Mouse (Mus musculus): ENCODE data around the gene Kdm5a. TPM values are rescaled to one million over a fixed set of nuclear protein-coding genes. Genes with fewer than 3 reads are reported as not detected.

The Kdm5a gene
- polyA plus RNA-seq, 1 experiment from 2014 or later, result 38.9 TPM

GRCm38 (mm10) chr6:120482756-120483155 is 118.8 kb downstream of the Kdm5a start:
- 37% methylated on average over 6 of the region's 6 CpGs for WGBS
- H3K4me3 ChIP-seq, result no peak overlapping the region
- peaks cover 13% of the 10 kb centered on the region for H3K4me1 ChIP-seq
- no peaks in the 10 kb centered on the region for H3K9me3 ChIP-seq
- H3K27ac ChIP-seq, result peak overlapping the region; percentile 57
- no peak for DNase-seq (ENCODE audit: low spot score)
- peaks cover 8% of the 10 kb centered on the region for H3K36me3 ChIP-seq
- H3K27me3 ChIP-seq (ENCODE audit: insufficient read depth, poor library complexity, severe bottlenecking), result peaks cover 8% of the 10 kb centered on the region; the same call in 1 of the 2 replicates

DNA sequence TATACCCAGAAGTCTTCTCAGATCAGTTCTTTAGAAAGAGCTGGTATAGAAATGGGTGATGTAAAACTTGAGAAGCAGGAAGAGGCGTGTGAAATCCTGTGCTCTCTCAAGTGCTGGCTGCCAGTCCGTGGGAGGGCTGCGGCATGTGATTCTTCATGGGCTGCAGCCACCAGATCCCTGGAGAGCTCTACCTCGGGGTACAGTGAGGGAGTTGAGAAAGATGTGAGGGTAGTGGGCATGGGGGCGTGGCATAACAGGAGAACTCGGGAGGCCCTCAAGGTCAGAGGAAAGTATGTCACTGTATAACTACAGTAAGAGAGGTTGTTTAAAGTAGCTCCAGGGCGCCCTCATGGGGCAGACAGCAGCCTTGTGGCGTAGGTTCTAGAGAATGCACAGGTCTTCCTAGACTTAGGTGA is 119.3 kb downstream of the Kdm5a start:
- 28% methylated on average over 8 of the region's 8 CpGs for WGBS
- Histone ChIP-seq H3K9me3 (no peaks in the 10 kb centered on the region), H3K4me1 (peaks cover 13% of the 10 kb centered on the region), H3K36me3 (peaks cover 8% of the 10 kb centered on the region), H3K27ac (peak overlapping the region; percentile 57), H3K27me3 (ENCODE audit: insufficient read depth, poor library complexity, severe bottlenecking) (peaks cover 8% of the 10 kb centered on the region; the same call in 1 of the 2 replicates), H3K4me3 (0 out of 2 replicates have a peak overlapping the region, but pooled peaks have one; percentile 25)
- DNase-seq (ENCODE audit: low spot score), result no peak

GRCm38 (mm10) chr6:120485038-120485437 is 121.1 kb downstream of the Kdm5a start:
- peaks cover 15% of the 10 kb centered on the region for H3K4me1 ChIP-seq
- peaks cover 14% of the 10 kb centered on the region for H3K27me3 ChIP-seq (ENCODE audit: insufficient read depth, poor library complexity, severe bottlenecking)
- no peaks in the 10 kb centered on the region for H3K9me3 ChIP-seq
- DNase-seq (ENCODE audit: low spot score), result peak; percentile 72
- 64% methylated on average over 3 of the region's 3 CpGs for WGBS
- H3K4me3 ChIP-seq, result no peak overlapping the region
- H3K27ac ChIP-seq, result no peak overlapping the region
- peaks cover 8% of the 10 kb centered on the region for H3K36me3 ChIP-seq

DNA sequence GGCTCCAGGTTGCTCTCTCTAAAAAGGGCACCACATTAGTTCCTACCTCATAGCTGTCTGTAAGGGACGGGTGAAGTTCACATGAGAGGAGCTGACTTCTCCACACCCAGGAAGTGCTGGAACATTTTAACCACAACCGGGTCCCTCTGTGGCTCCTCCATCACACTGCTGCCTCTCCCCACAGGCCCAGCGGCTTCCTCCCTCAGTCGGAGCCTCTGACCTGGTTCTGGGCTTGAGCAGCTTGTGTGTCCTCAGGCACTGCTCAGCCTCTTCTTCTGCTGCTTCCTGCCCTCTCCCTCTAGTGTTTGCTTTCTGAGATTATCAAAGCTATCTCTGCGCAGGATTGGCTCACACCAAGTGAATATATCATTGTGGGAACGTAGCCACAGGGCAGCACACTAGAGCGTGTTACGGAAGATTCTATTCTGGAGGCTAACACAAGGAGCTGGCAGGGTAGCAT is 122.2 kb downstream of the Kdm5a start:
- Histone ChIP-seq H3K27ac (no peak overlapping the region), H3K27me3 (ENCODE audit: insufficient read depth, poor library complexity, severe bottlenecking) (peaks cover 24% of the 10 kb centered on the region), H3K36me3 (peaks cover 8% of the 10 kb centered on the region), H3K9me3 (no peaks in the 10 kb centered on the region), H3K4me1 (peaks cover 15% of the 10 kb centered on the region), H3K4me3 (no peak overlapping the region)
- DNase-seq (ENCODE audit: low spot score), result no peak
- WGBS, result 63% methylated on average over 8 of the region's 8 CpGs

DNA sequence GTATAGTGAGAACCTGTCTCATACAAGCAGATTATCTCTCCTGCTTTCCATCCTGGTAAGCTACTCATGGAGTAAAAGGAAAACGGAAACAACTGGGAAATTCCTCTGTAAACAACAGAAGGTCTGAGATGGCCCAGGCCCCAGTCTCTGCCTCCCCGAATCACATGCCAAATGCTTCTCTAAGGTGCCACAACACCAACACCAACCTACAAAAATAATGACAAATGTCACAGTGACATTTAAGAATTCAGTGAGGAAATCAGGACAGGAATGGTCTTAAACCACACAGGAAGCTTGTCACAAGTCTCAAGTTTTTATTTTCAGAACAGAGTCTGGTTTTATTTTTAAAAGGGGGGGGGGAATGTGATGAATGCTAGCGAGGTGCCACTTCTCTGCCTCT is 124.7 kb downstream of the Kdm5a start:
- Histone ChIP-seq H3K27ac (no peak overlapping the region), H3K4me1 (peaks cover 26% of the 10 kb centered on the region), H3K27me3 (ENCODE audit: insufficient read depth, poor library complexity, severe bottlenecking) (peaks cover 50% of the 10 kb centered on the region), H3K36me3 (no peaks in the 10 kb centered on the region), H3K9me3 (no peaks in the 10 kb centered on the region), H3K4me3 (no peak overlapping the region)
- WGBS, result 51% methylated on average over 3 of the region's 3 CpGs
- no peak for DNase-seq (ENCODE audit: low spot score)

DNA sequence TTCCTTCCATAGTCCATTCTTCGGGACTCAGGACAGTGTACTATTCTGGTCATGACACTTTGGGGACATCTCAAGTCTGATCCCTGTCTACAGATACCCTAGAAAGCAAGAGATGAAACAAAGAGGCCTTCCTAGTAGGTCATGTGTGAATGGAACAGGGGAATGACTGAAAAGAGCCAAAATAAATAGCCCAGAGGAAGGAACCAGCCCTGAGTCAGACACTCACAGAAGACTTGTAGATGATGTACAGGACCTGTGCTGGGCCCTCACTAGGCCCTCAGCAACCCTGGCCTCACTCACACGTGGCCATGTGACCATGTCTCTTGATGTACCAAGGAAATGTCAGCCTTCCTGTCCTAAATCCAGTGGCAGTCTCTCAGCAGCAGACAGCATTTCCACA is 125.5 kb downstream of the Kdm5a start:
- H3K27me3 ChIP-seq (ENCODE audit: insufficient read depth, poor library complexity, severe bottlenecking), result peaks cover 58% of the 10 kb centered on the region
- H3K27ac ChIP-seq, result no peak overlapping the region
- H3K36me3 ChIP-seq, result no peaks in the 10 kb centered on the region
- 57% methylated on average over 2 of the region's 2 CpGs for WGBS
- H3K4me3 ChIP-seq, result no peak overlapping the region
- no peaks in the 10 kb centered on the region for H3K9me3 ChIP-seq
- DNase-seq (ENCODE audit: low spot score), result no peak
- peaks cover 33% of the 10 kb centered on the region for H3K4me1 ChIP-seq

DNA sequence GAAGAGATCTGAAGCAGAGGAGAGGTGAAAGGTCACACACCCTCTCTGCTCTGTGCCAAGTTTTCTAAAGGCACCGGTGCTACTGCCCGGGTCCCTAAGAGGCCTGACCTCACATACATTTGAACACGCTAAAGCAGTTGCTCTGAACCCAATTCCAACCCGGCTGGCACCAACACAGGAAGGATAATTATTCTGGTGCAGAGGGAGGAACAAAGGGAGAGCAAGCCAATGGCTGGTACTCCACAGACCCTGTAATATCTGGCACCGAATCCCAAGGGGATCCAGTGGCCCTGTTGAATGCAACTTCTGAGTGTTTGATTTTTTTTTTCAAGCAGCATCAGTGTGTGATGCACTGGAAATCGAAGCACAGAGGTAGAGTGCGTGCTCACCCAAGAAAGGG is 127.1 kb downstream of the Kdm5a start:
- Histone ChIP-seq H3K36me3 (no peaks in the 10 kb centered on the region), H3K4me1 (peaks cover 35% of the 10 kb centered on the region), H3K4me3 (no peak overlapping the region), H3K9me3 (no peaks in the 10 kb centered on the region), H3K27ac (no peak overlapping the region), H3K27me3 (ENCODE audit: insufficient read depth, poor library complexity, severe bottlenecking) (peaks cover 59% of the 10 kb centered on the region)
- no peak for DNase-seq (ENCODE audit: low spot score)
- WGBS, result 58% methylated on average over 7 of the region's 7 CpGs

GRCm38 (mm10) chr6:120491862-120492498 is 128.1 kb downstream of the Kdm5a start:
- peaks cover 35% of the 10 kb centered on the region for H3K4me1 ChIP-seq
- peaks cover 64% of the 10 kb centered on the region for H3K27me3 ChIP-seq (ENCODE audit: insufficient read depth, poor library complexity, severe bottlenecking)
- no peaks in the 10 kb centered on the region for H3K9me3 ChIP-seq
- H3K4me3 ChIP-seq, result peak overlapping the region; percentile 79
- no peaks in the 10 kb centered on the region for H3K36me3 ChIP-seq
- peak; percentile 76 for DNase-seq (ENCODE audit: low spot score)
- H3K27ac ChIP-seq, result no peak overlapping the region
- WGBS, result 10% methylated on average over 22 of the region's 22 CpGs

- Histone ChIP-seq H3K4me3 (peak overlapping the region; percentile 79), H3K27me3 (ENCODE audit: insufficient read depth, poor library complexity, severe bottlenecking) (peaks cover 66% of the 10 kb centered on the region)
- 2% methylated on average over 94 of the region's 95 CpGs for WGBS
Observed at GRCm38 (mm10) chr6:120492499-120493373, 128.8 kb downstream of the Kdm5a start.

GRCm38 (mm10) chr6:120493374-120494181 is 129.7 kb downstream of the Kdm5a start, which contains the start of gene Tmem121b:
Tmem121b (minus strand) TSS chr6:120493807.
- peak within 1 kb of the TSS; percentile 78 for H3K27ac ChIP-seq

More at GRCm38 (mm10) chr6:120492499-120493373, 128.8 kb downstream of the Kdm5a start:
- peaks cover 35% of the 10 kb centered on the region for H3K4me1 ChIP-seq
- peak overlapping the region; percentile 78; the same call in 1 of the 2 replicates for H3K27ac ChIP-seq
- DNase-seq (ENCODE audit: low spot score), result peak; percentile 77
- H3K9me3 ChIP-seq, result no peaks in the 10 kb centered on the region
- no peaks in the 10 kb centered on the region for H3K36me3 ChIP-seq

More at GRCm38 (mm10) chr6:120493374-120494181, 129.7 kb downstream of the Kdm5a start, which contains the start of gene Tmem121b:
- peak; percentile 88 for DNase-seq (ENCODE audit: low spot score)
- Histone ChIP-seq H3K36me3 (no peaks in the 10 kb centered on the region), H3K4me3 (peak within 1 kb of the TSS; percentile 79), H3K9me3 (no peaks in the 10 kb centered on the region), H3K4me1 (peaks cover 39% of the 10 kb centered on the region), H3K27me3 (ENCODE audit: insufficient read depth, poor library complexity, severe bottlenecking) (peaks cover 74% of the 10 kb centered on the region)
- WGBS, result 1% methylated on average over 83 of the region's 84 CpGs
